Mouse (Mus musculus): Measurements from ENCODE around the gene Bmp8a. TPM values are rescaled to one million over a fixed set of nuclear protein-coding genes. Genes with fewer than 3 reads are reported as not detected.

Gene Bmp8a
- polyA plus RNA-seq, 1 experiment, result 2.4 TPM

- TF ChIP-seq POLR2A (IDR thresholded peaks at IDR 0.05; ENCODE audit: insufficient read depth, low read length) (no peak), CTCF (IDR thresholded peaks at IDR 0.05; ENCODE audit: low read depth, low read length) (no peak), EP300 (IDR thresholded peaks at IDR 0.05; ENCODE audit: insufficient read depth, low read depth, low read length) (no peak)
- Histone ChIP-seq H3K27me3 (ENCODE audit: control insufficient read depth, insufficient read depth, low read length, poor library complexity, severe bottlenecking) (no peaks in the 10 kb centered on the region), H3K27ac (ENCODE audit: insufficient read depth, low read length) (no peak overlapping the region)
These were observed 62.9 kb downstream of the Bmp8a start for GRCm38 (mm10) chr4:123280117-123280516.

GRCm38 (mm10) chr4:123271063-123271462, 72.0 kb downstream of the Bmp8a start:
- Histone ChIP-seq H3K9ac (ENCODE audit: low read depth, poor library complexity, severe bottlenecking) (no peak overlapping the region), H3K4me3 (ENCODE audit: low read depth, low read length) (no peak overlapping the region), H3K27ac (ENCODE audit: insufficient read depth, low read length) (no peak overlapping the region), H3K4me1 (ENCODE audit: control insufficient read depth, insufficient read depth, low read length) (no peaks in the 10 kb centered on the region), H3K27me3 (ENCODE audit: control insufficient read depth, insufficient read depth, low read length, poor library complexity, severe bottlenecking) (no peaks in the 10 kb centered on the region), H3K9me3 (replicated peaks; ENCODE audit: control insufficient read depth, insufficient read depth, low read length, poor library complexity, severe bottlenecking) (no peaks in the 10 kb centered on the region), H3K36me3 (ENCODE audit: control insufficient read depth, insufficient read depth, low read length, poor library complexity, severe bottlenecking) (no peaks in the 10 kb centered on the region)
- peak; percentile 35 for TF ChIP-seq CTCF (IDR thresholded peaks at IDR 0.05; ENCODE audit: low read depth, low read length)
- no peak for TF ChIP-seq EP300 (IDR thresholded peaks at IDR 0.05; ENCODE audit: insufficient read depth, low read depth, low read length)
- no peak for TF ChIP-seq POLR2A (IDR thresholded peaks at IDR 0.05; ENCODE audit: insufficient read depth, low read length)

More at GRCm38 (mm10) chr4:123280117-123280516, 62.9 kb downstream of the Bmp8a start:
- Histone ChIP-seq H3K9ac (ENCODE audit: low read depth, poor library complexity, severe bottlenecking) (no peak overlapping the region), H3K4me1 (ENCODE audit: control insufficient read depth, insufficient read depth, low read length) (no peaks in the 10 kb centered on the region), H3K4me3 (ENCODE audit: low read depth, low read length) (no peak overlapping the region), H3K36me3 (ENCODE audit: control insufficient read depth, insufficient read depth, low read length, poor library complexity, severe bottlenecking) (peaks cover 9% of the 10 kb centered on the region; the same call in 1 of the 2 replicates), H3K9me3 (replicated peaks; ENCODE audit: control insufficient read depth, insufficient read depth, low read length, poor library complexity, severe bottlenecking) (no peaks in the 10 kb centered on the region)

Other genes starting within 250 kb of the Bmp8a start
- gene Bmp8b, start 238.1 kb downstream of the Bmp8a start, polyA plus RNA-seq (2011; ENCODE audit: insufficient read depth, insufficient read length, low read depth, missing spikeins), result 8.7 and 9.4 TPM in 2 replicates
- 1.2 TPM in 2 replicates for gene Oxct2b, start 227.0 kb downstream of the Bmp8a start, polyA plus RNA-seq (2011; ENCODE audit: insufficient read depth, insufficient read length, low read depth, missing spikeins)
- 57.7 and 69.9 TPM in 2 replicates for gene Ppie, start 203.3 kb downstream of the Bmp8a start, polyA plus RNA-seq (2011; ENCODE audit: insufficient read depth, insufficient read length, low read depth, missing spikeins)
- gene Hpcal4, start 160.0 kb downstream of the Bmp8a start, polyA plus RNA-seq (2011; ENCODE audit: insufficient read depth, insufficient read length, low read depth, missing spikeins), result 0.82 and 2.5 TPM in 2 replicates
- not detected in 2 replicates for gene Nt5c1a, start 141.7 kb downstream of the Bmp8a start, polyA plus RNA-seq (2011; ENCODE audit: insufficient read depth, insufficient read length, low read depth, missing spikeins)
- not detected in 2 replicates for gene Heyl, start 109.7 kb downstream of the Bmp8a start, polyA plus RNA-seq (2011; ENCODE audit: insufficient read depth, insufficient read length, low read depth, missing spikeins)
- gene Pabpc4, start 80.9 kb downstream of the Bmp8a start, polyA plus RNA-seq (2011; ENCODE audit: insufficient read depth, insufficient read length, low read depth, missing spikeins), result 221 and 225 TPM in 2 replicates
- gene Oxct2a, start 19.6 kb downstream of the Bmp8a start, polyA plus RNA-seq (2011; ENCODE audit: insufficient read depth, insufficient read length, low read depth, missing spikeins), result 0.45 TPM in 1 of 2 replicates, not detected in the other